Mouse (Mus musculus) left cerebral cortex, adult 2 months (tissue): Measurements from ENCODE around the gene Tex264. TPM values are rescaled to one million over a fixed set of nuclear protein-coding genes. Genes with fewer than 3 reads are reported as not detected.
"Not testable (repeated sequence)": the region's sequence is repeated elsewhere in the genome, so short reads cannot be mapped to it uniquely, and the experiment has no call there.

Source experiments
- DNase-seq, 2 experiments: peaks; one replicate each; pipeline ENCODE4 v3.0.0; 2021 to 2022; ENCODE audit warnings: low spot score in 2 of 2, mixed read lengths in 1 of 2; ENCODE audit errors: extremely low spot score in 1 of 2
- H3K27ac ChIP-seq: fragments of 200-600 bp; 2 replicates; pipeline ENCODE4 v1.8.1; 2022
- H3K4me3 ChIP-seq: fragments of 200-600 bp; 2 replicates; pipeline ENCODE4 v1.8.1; 2022
- CTCF ChIP-seq: fragments of 200-600 bp; IDR thresholded peaks from 2 replicates; pipeline ENCODE4 v1.8.1; 2022; ENCODE audit warnings: antibody characterized with exemption, mild to moderate bottlenecking, moderate library complexity
- intact Hi-C: fragments of 180-260 bp; cut with DNase I; formaldehyde crosslinking; loops from one replicate; pipeline ENCODE4 v1.15.1; 2025
- total RNA-seq, 2 experiments: library from RNA; stranded (reverse); gene quantifications; 2 replicates each; pipeline ENCODE4 v1.2.3; 2021

Gene Tex264
- total RNA-seq, 2 experiments from 2014 or later = 92.2 to 98.1 TPM

DNA sequence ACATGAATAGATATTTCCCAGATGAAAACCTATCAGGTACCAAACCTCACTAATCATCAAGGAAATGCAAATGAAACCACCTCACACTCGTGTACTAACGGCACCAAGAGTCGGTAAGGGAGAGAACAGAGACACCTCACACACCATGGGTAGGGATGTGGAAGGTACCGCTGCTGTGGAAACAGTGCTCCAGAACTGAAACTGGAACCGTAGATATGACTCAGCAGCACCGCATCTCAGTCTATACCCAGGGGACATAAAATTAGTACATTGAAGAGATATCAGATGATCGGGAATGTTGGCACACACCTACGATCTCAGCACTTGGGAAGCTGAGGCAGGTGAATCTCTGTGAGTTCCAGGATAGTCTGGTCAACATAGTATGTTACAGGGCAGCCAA, 47.6 kb downstream of the Tex264 start:
- no peak for TF ChIP-seq CTCF
- intact Hi-C loops = no loop called here
- H3K4me3 ChIP-seq = no peak overlapping the region
- DNase-seq = no peak
- no peak overlapping the region for H3K27ac ChIP-seq

DNA sequence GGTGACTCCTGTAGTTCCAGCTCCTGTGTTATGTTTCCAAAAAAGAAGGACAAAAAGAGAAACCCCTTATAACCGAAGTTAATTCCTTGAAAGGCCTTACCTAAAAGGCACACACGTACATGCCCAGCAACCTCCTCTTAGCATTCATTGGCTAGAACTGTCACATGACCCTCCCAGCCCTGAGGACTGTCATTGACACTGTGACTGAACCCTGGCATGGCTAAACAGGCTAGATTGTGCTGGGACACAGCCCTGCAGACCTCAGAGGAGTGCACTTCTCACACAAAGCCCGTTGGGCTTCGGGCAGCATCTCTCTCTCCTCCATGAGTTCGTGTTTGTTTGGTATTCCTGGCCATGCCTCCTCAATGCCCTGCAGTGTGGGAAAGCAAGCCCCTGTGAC, 53.5 kb downstream of the Tex264 start:
- DNase-seq = no peak
- no peak for TF ChIP-seq CTCF
- intact Hi-C loops = no loop called here
- H3K4me3 ChIP-seq = no peak overlapping the region
- H3K27ac ChIP-seq = no peak overlapping the region

DNA sequence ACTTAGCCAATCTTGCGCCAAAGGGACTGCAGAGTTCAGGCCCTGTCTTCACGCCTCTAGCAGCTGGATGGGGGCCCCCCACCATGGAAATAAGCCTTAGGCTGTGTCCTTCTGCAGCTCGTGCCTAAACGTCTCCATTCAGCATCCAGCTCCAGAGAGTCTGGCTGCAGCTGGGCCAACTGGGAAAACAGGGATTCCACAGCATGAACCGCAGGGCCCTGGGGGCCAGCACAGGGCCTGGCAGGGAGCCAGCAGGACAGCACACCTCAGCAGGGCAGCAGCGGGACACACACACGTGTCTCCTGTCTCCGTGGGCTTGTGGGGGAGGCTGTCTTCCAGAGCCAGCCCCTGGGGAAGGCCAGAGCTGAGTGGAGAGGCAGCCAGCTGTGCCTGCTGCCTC, 57.9 kb downstream of the Tex264 start:
- intact Hi-C loops, DNase-seq, H3K4me3 ChIP-seq, H3K27ac ChIP-seq: not testable (repeated sequence)

DNA sequence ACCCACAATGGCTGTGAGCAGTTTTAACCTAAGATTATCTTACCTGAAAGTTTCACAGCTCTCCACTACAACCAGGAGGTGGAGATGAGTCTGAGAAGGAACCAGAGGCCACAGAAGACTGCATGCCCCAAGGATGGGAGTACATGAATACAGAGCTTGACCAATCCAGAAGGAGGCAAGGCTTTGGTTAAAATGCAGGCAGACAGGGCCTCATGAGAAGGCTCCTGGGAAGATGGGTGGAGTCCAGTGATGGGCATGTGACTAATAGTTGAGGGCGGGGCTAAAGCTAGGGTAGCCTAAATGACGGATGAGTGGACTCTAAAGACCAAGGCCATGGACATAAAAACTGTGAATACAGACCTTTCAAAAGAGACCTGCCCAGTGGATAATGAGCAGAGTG, 59.4 kb downstream of the Tex264 start, which contains the start of gene Iqcf6:
Iqcf6 (plus strand) TSS at position 301 of the 400 bp plus-strand sequence.
- no peak for DNase-seq
- intact Hi-C loops = no loop called here
- Histone ChIP-seq H3K4me3 (no peak within 1 kb of the TSS), H3K27ac (no peak within 1 kb of the TSS)
- TF ChIP-seq CTCF = no peak

DNA sequence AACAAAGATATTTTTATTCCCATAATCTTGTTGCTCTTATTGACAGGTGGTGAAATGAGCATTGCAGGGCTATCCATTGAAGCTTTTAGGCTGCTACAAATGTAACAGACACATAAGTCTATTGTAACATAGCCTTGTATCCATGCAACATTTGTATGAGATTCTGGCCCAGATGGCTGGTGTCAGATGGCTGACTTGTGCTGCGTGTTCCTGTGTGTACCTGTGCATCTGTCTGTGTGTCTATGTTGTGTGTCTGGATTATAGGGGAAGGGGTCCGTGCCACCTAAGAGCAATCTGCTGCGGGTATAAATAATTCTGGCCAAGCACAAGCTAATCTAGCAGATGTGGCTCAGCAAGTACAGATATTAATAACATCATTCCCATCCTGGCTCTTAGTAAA, 68.2 kb downstream of the Tex264 start:
- no peak for DNase-seq
- Histone ChIP-seq H3K27ac (no peak overlapping the region), H3K4me3 (no peak overlapping the region)
- intact Hi-C loops = no loop called here
- no peak for TF ChIP-seq CTCF

DNA sequence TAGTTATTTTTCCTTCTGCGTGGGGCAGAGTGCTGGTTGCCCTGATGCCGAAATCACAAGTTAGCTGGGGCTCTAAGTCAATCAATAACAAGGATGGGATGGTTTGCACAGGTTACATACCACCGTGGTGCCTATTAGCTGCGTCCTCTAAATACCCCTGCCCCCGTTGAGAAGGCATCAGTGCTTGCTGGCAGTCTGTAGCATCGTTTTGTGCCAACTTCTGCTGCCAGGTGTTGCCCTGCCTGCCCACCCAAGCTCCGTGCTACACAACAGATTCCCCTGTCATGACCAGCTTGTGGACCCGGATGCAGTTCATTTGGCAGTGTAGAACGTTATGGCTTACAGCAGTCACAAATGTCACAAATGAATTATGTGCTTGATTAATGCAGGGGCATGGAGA, 69.4 kb downstream of the Tex264 start:
- no peak for TF ChIP-seq CTCF
- DNase-seq = no peak
- Histone ChIP-seq H3K4me3 (no peak overlapping the region), H3K27ac (no peak overlapping the region)
- intact Hi-C loops = no loop called here

DNA sequence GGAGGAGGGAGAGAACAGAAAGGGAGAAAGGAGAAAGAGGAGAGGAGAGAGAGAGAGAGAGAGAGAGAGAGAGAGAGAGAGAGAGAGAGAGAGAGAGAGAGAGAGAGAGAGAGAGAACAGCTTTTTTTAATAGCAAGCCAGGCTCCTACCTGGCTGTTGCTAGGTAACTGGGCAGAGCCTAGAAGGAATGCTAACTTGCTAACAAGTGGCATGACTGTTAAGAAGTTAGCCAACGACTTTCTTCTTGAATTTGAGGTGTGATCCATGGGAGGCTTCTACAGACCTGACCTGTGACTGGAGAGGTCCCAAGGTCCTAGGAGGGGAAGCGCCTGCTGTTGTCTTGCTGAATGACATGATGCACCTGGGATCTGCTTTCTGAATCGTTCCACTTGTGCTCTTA, 71.1 kb downstream of the Tex264 start:
- no peak overlapping the region for H3K27ac ChIP-seq
- no peak for DNase-seq
- intact Hi-C loops = no loop called here
- TF ChIP-seq CTCF = no peak
- H3K4me3 ChIP-seq = no peak overlapping the region

DNA sequence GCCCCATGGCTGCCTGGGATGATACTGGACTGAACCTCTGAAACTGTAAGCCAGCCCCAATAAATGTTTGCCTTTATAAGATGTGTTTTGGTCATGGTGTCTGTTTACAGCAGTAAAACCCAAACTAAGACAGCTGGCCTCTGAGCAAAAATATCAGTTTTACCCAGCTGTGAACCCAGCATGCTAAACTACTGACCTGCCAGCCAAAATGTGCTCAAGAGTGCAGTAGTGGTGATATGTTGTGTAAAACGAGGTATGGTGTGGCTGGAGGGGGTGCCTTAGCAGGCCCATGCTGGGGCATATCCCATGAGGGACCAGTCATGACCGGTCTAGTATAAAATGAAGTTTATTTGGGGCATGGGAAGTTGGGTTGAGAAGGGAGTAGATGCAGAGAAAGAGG, 71.8 kb downstream of the Tex264 start:
- intact Hi-C loops = no loop called here
- H3K4me3 ChIP-seq = no peak overlapping the region
- DNase-seq = no peak
- no peak for TF ChIP-seq CTCF
- no peak overlapping the region for H3K27ac ChIP-seq

DNA sequence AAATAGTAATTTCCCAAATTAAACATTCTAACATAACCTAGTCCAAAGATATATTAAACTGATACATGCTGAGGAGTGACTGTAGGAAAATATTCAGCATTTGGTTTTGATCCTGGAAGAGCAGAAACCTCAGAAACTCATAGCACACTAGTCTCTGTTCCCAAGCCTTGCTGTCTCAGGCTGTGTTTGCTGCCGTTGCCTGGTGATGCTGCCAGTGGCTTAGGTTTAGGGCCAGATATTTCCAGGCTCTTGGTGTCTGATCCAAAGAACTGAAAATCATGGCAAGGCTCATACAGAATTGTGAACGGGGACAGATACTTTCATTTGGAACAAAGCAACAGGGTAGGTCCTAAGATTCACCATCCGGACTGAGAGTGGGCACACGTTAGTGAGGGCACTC, 75.0 kb downstream of the Tex264 start:
- no peak for DNase-seq
- intact Hi-C loops = no loop called here
- no peak for TF ChIP-seq CTCF
- Histone ChIP-seq H3K27ac (no peak overlapping the region), H3K4me3 (no peak overlapping the region)

Other genes with a start within 250 kb of the Tex264 start
- gene Acy1, start 247.6 kb downstream of the Tex264 start, total RNA-seq = 10 to 100 TPM; 16.0 to 18.7 TPM
- gene Abhd14b, start 238.5 kb downstream of the Tex264 start, total RNA-seq = 10 to 100 TPM; 12.2 to 14.1 TPM
- gene Abhd14a, start 238.2 kb downstream of the Tex264 start, total RNA-seq = 10 to 100 TPM; 38.4 to 38.6 TPM
- gene Pcbp4, start 232.6 kb downstream of the Tex264 start, total RNA-seq = 100 to 1,000 TPM; 202 to 207 TPM
- 1 to 10 TPM; 7.4 to 7.6 TPM for gene Gpr62, start 220.0 kb downstream of the Tex264 start, total RNA-seq
- gene Rrp9, start 210.0 kb downstream of the Tex264 start, total RNA-seq = 10 to 100 TPM; 35.4 to 38.3 TPM
- gene Parp3, start 209.0 kb downstream of the Tex264 start, total RNA-seq = 1 to 10 TPM; 4.4 to 4.9 TPM
- not detected for gene Iqcf1, start 186.0 kb downstream of the Tex264 start, total RNA-seq
- not detected for gene Iqcf5, start 171.4 kb downstream of the Tex264 start, total RNA-seq
- gene Iqcf3, start 124.3 kb downstream of the Tex264 start, total RNA-seq = not detected
- gene Iqcf4, start 114.9 kb downstream of the Tex264 start, total RNA-seq = not detected
- gene Iqcf6, start 59.3 kb downstream of the Tex264 start, total RNA-seq = not detected
- 10 to 100 TPM; 57.0 to 60.5 TPM for gene Grm2, start 29.8 kb downstream of the Tex264 start, total RNA-seq
- 10 to 100 TPM; 17.6 to 18.0 TPM for gene Rad54l2, start 103.3 kb upstream of the Tex264 start, total RNA-seq
- gene Dcaf1, start 135.9 kb upstream of the Tex264 start, total RNA-seq = 10 to 100 TPM; 31.7 to 38.1 TPM
- gene Rbm15b, start 201.5 kb upstream of the Tex264 start, total RNA-seq = 10 to 100 TPM; 57.1 to 57.2 TPM
- 100 to 1,000 TPM; 115 to 126 TPM for gene Manf, start 206.1 kb upstream of the Tex264 start, total RNA-seq